Mouse (Mus musculus) cerebellum, adult (tissue): ENCODE results near the gene Sumo3.
A peak's percentile ranks its signal among the peaks of the same experiment; 100 is the strongest.

ENCODE experiments used
- ATAC-seq: cut with Nextera tagmentation; 2 replicates; pipeline ENCODE4 v1.9.2; 2017; ENCODE audit warnings: mild to moderate bottlenecking, moderate library complexity, mixed read lengths; ENCODE audit not compliant: insufficient number of reproducible peaks, low FRiP score, low TSS enrichment

Gene Sumo3

GRCm38 (mm10) chr10:77588036-77588435 lies 17.9 kb upstream of the Sumo3 start:
- ATAC-seq: no peak

- ATAC-seq: no peak
These were observed 16.8 kb upstream of the Sumo3 start for GRCm38 (mm10) chr10:77589117-77589516.

- ATAC-seq: no peak
These were observed 16.1 kb upstream of the Sumo3 start for GRCm38 (mm10) chr10:77589749-77590148.

- ATAC-seq: peak; percentile 67
These were observed 15.1 kb upstream of the Sumo3 start for GRCm38 (mm10) chr10:77590812-77591211.

GRCm38 (mm10) chr10:77591546-77591945 lies 14.4 kb upstream of the Sumo3 start:
- ATAC-seq: no peak

- ATAC-seq: no peak
These were observed 9.8 kb upstream of the Sumo3 start for GRCm38 (mm10) chr10:77596060-77596459.

- ATAC-seq: no peak
These were observed 2.9 kb upstream of the Sumo3 start for GRCm38 (mm10) chr10:77603021-77603420.

- ATAC-seq: no peak
These were observed 1.8 kb upstream of the Sumo3 start for GRCm38 (mm10) chr10:77604111-77604510.

GRCm38 (mm10) chr10:77604958-77605357 lies 939 bp upstream of the Sumo3 start:
- no peak for ATAC-seq

GRCm38 (mm10) chr10:77605368-77605767 lies 529 bp upstream of the Sumo3 start:
- no peak for ATAC-seq

- no peak for ATAC-seq
These were observed 958 bp downstream of the Sumo3 start for GRCm38 (mm10) chr10:77606855-77607254.

- ATAC-seq: no peak
These were observed 1.5 kb downstream of the Sumo3 start for GRCm38 (mm10) chr10:77607441-77607840.

- ATAC-seq: no peak
These were observed 2.7 kb downstream of the Sumo3 start for GRCm38 (mm10) chr10:77608589-77608988.

- ATAC-seq: no peak
These were observed 4.5 kb downstream of the Sumo3 start for GRCm38 (mm10) chr10:77610221-77610961.

GRCm38 (mm10) chr10:77613409-77613808 lies 7.5 kb downstream of the Sumo3 start:
- ATAC-seq: no peak

GRCm38 (mm10) chr10:77615647-77616046 lies 9.8 kb downstream of the Sumo3 start:
- no peak for ATAC-seq

GRCm38 (mm10) chr10:77616166-77616565 lies 10.3 kb downstream of the Sumo3 start:
- ATAC-seq: no peak

GRCm38 (mm10) chr10:77616926-77617325 lies 11.0 kb downstream of the Sumo3 start:
- no peak for ATAC-seq

- no peak for ATAC-seq
These were observed 15.6 kb downstream of the Sumo3 start for GRCm38 (mm10) chr10:77621546-77621945.

GRCm38 (mm10) chr10:77622055-77622988 lies 16.4 kb downstream of the Sumo3 start, which contains the start of gene Ube2g2:
Ube2g2 (plus strand) TSS chr10:77622275.
- peak; percentile 77 for ATAC-seq

- ATAC-seq: no peak
These were observed 17.2 kb downstream of the Sumo3 start for GRCm38 (mm10) chr10:77623069-77623492.
